Comparison of ENCODE assay signal across 19 mouse cellular contexts in the genomic region with DNA sequence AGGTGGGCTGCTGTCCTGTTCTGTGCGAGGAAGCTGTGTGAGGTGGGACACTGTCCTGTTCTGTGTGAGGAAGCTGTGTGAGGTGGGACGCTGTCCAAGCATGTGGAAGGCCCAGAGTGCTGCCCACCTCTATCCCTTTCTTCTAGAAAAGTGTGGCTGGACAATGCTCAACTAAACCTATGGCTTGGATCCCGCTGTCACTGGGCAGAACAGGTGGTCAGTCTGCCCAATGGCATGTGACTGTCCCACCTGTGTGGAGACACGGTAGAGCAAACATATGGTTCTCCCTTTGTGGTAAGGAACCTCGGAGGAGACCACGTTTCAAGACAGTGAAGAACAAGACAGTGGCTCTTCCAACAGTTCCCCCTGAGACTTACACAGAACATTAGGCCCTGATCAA.
"Had no signal": no experiment of that assay in that cellular context is flagged by ENCODE, and none has a peak within 500 bp of the region (broad histone marks: within the 10 kb centered on the region; RNA-seq: fewer than 3 reads in every experiment).

No protein-coding gene starts in this region.

- H3K4me3 ChIP-seq: kidney, embryonic 15.5 days; limb, embryonic 10.5 days; limb, embryonic 13.5 days; liver, embryonic 12.5 days; liver, embryonic 15.5 days; neural tube, embryonic 13.5 days; stomach, embryonic 15.5 days had no signal

- DNase-seq: kidney, postnatal 10 days; kidney, postnatal 36 days; liver; lung, adult 2 months; lung, postnatal 14 days; lung, postnatal 4 days; midbrain, embryonic 14.5 days; retina, postnatal 1 day; right cerebral cortex, postnatal 25 days; spleen, adult 18-20 months; thymus, postnatal 25 days had no signal

- H3K36me3 ChIP-seq: kidney, embryonic 15.5 days; limb, embryonic 10.5 days; limb, embryonic 13.5 days; liver, embryonic 15.5 days; neural tube, embryonic 13.5 days; stomach, embryonic 15.5 days had no signal

- H3K4me2 ChIP-seq: kidney, embryonic 15.5 days; limb, embryonic 13.5 days; liver, embryonic 12.5 days; liver, embryonic 15.5 days; midbrain, embryonic 11.5 days; neural tube, embryonic 13.5 days; stomach, embryonic 15.5 days had no signal

- H3K27me3 ChIP-seq: kidney, embryonic 15.5 days; limb, embryonic 13.5 days; liver, embryonic 12.5 days; liver, embryonic 15.5 days; neural tube, embryonic 13.5 days had no signal
